Comparison of ENCODE assay signal across 8 mouse cellular contexts in the genomic region with DNA sequence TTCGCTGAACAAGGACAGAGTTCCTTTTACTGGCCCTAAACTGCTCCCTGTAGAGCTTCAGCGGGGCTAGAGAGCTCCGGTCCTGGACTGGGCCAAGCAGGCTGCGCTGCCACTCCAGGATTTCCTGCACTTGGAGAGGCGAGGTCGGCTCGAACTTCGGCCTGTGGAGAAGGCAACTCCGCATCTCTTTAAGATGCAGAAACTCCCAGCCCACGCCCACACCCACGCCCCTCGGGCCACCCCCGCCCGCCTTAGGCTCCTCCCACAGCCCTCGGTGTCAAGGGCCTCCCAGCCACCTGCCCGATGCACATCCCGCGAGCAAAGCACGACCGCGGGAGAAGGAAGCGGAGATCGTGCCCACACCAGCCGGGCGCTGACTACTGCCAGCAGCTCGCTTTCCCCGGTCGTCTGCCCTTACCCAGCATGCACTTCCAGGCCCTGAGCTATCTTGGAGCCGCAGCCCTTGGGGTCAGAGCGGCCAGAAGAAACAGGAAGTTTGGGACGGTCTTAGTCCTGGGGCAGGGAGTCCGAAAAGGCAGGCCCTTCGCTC. TPM values are rescaled to one million over a fixed set of nuclear protein-coding genes. Genes with fewer than 3 reads are reported as not detected.
DNase-seq lines count a peak whose midpoint lies in the region; ATAC-seq lines count a peak whose summit lies in the region.

No protein-coding gene starts in this region.

- H3K4me3 ChIP-seq in brown adipose tissue, adult 24 weeks (ENCODE audit: insufficient read depth, low read depth, low read length) = peak overlapping the region; percentile 67
- peak overlapping the region; percentile 39 to 61 for H3K4me3 ChIP-seq in heart, embryonic 14.5 days (ENCODE audit: control insufficient read depth in 1 of 2, insufficient read depth in 1 of 2, low read depth in 1 of 2, low read length in 2 of 2)
- peak overlapping the region; percentile 54 for H3K4me3 ChIP-seq in liver, embryonic 12.5 days

- peak; percentile 86 for DNase-seq in CD4-positive helper T cell, adult 2 months (ENCODE audit: low read depth, low spot score)
- DNase-seq in kidney, postnatal 14 days = peak; percentile 89
- DNase-seq in naive thymus-derived CD4-positive, alpha-beta T cell, adult 2 months (ENCODE audit: low read depth) = peak; percentile 86
- DNase-seq in splenic B cell, adult 2 months (ENCODE audit: low read depth, low spot score) = peak; percentile 82

- H3K27me3 ChIP-seq in heart, embryonic 14.5 days (ENCODE audit: control insufficient read depth, insufficient read depth, low read length) = peaks cover 4% of the 10 kb centered on the region; the same call in 1 of the 2 replicates
- H3K27me3 ChIP-seq in liver, embryonic 12.5 days (replicated peaks) = peaks cover 5% of the 10 kb centered on the region; the same call in 1 of the 2 replicates
- no peaks in the 10 kb centered on the region for H3K27me3 ChIP-seq in splenic B cell, adult 2 months (ENCODE audit: control insufficient read depth, insufficient read depth, low read length, poor library complexity, severe bottlenecking)

- peak overlapping the region; percentile 67 for H3K4me2 ChIP-seq in heart, embryonic 14.5 days (ENCODE audit: low read length)
- peak overlapping the region; percentile 80 for H3K4me2 ChIP-seq in liver, embryonic 12.5 days

- H3K9me3 ChIP-seq in heart, embryonic 14.5 days (ENCODE audit: control insufficient read depth, low read length) = no peaks in the 10 kb centered on the region
- H3K9me3 ChIP-seq in liver, embryonic 12.5 days (replicated peaks) = no peaks in the 10 kb centered on the region

- H3K4me1 ChIP-seq in brown adipose tissue, adult 24 weeks (ENCODE audit: control insufficient read depth, insufficient read depth, insufficient read length, low read length) = no peaks in the 10 kb centered on the region
- H3K4me1 ChIP-seq in heart, embryonic 14.5 days (ENCODE audit: control insufficient read depth in 2 of 2, insufficient read depth in 2 of 2, low read length in 2 of 2) = no peaks in the 10 kb centered on the region; a peak in 1 of 4 replicates
- peaks cover 92% of the 10 kb centered on the region for H3K4me1 ChIP-seq in liver, embryonic 12.5 days

- ATAC-seq in erythroid progenitor cell, adult 5-6 weeks (replicated peaks; ENCODE audit: low FRiP score, poor library complexity, severe bottlenecking) = peak; percentile 85
- peak; percentile 84 for ATAC-seq in heart, embryonic 14.5 days (ENCODE audit: insufficient number of reproducible peaks, insufficient read depth, low FRiP score, low read depth)
- peak; percentile 86 for ATAC-seq in liver, embryonic 12.5 days

- H3K27ac ChIP-seq in brown adipose tissue, adult 24 weeks (replicated peaks; ENCODE audit: low read depth, low read length) = no peak overlapping the region; the same call in 1 of the 2 replicates
- no peak overlapping the region for H3K27ac ChIP-seq in heart, embryonic 14.5 days (replicated peaks in 1 of 2; ENCODE audit: control insufficient read depth in 1 of 2, insufficient read depth in 1 of 2, low read depth in 2 of 2, low read length in 2 of 2)
- peak overlapping the region; percentile 91 for H3K27ac ChIP-seq in liver, embryonic 12.5 days

- 8% methylated on average over 28 of the region's 33 CpGs for WGBS in heart, embryonic 14.5 days
- WGBS in liver, embryonic 12.5 days (ENCODE audit: insufficient replicate concordance) = 5% methylated on average over 33 of the region's 33 CpGs

- H3K36me3 ChIP-seq in heart, embryonic 14.5 days (ENCODE audit: control insufficient read depth, insufficient read depth, low read length) = no peaks in the 10 kb centered on the region
- H3K36me3 ChIP-seq in liver, embryonic 12.5 days = no peaks in the 10 kb centered on the region
- no peaks in the 10 kb centered on the region for H3K36me3 ChIP-seq in splenic B cell, adult 2 months (ENCODE audit: control insufficient read depth, insufficient read depth, low read length, poor library complexity, severe bottlenecking)

- peak overlapping the region; percentile 55; the same call in 1 of the 2 replicates for H3K9ac ChIP-seq in heart, embryonic 14.5 days (ENCODE audit: low read length)
- peak overlapping the region; percentile 68 for H3K9ac ChIP-seq in liver, embryonic 12.5 days

RNA-seq across cellular contexts. Expression of a gene that starts 26.6 kb away (rescaled TPM):
- polyA plus RNA-seq in brown adipose tissue, adult 24 weeks (2012; ENCODE audit: insufficient read depth, insufficient read length, missing spikeins) = 4.0 and 8.8 TPM in 2 replicates
- total RNA-seq in erythroid progenitor cell, adult 5-6 weeks (2015; ENCODE audit: low replicate concordance) = 32.1 and 40.2 TPM in 2 replicates
- 86.3 and 87.1 TPM in 2 replicates for total RNA-seq in erythroid progenitor cell, adult 5-6 weeks (2017; ENCODE audit: low replicate concordance)
- polyA plus RNA-seq in heart, embryonic 14.5 days (2014; fragmentation: Nextera tagmentation; extraction: Ambion mirVana) = 4.7 and 5.0 TPM in 2 replicates
- polyA plus RNA-seq in liver, embryonic 12.5 days (2016; fragmentation: Nextera tagmentation; extraction: Ambion mirVana) = 3.8 and 4.4 TPM in 2 replicates

RNA-seq across cellular contexts. Expression of a gene that starts 57.9 kb away (rescaled TPM):
- polyA plus RNA-seq in brown adipose tissue, adult 24 weeks (2012; ENCODE audit: insufficient read depth, insufficient read length, missing spikeins) = 5.1 and 5.6 TPM in 2 replicates
- total RNA-seq in erythroid progenitor cell, adult 5-6 weeks (2015; ENCODE audit: low replicate concordance) = 5.4 and 8.4 TPM in 2 replicates
- total RNA-seq in erythroid progenitor cell, adult 5-6 weeks (2017; ENCODE audit: low replicate concordance) = 8.4 and 10.4 TPM in 2 replicates
- 9.5 and 10.8 TPM in 2 replicates for polyA plus RNA-seq in heart, embryonic 14.5 days (2014; fragmentation: Nextera tagmentation; extraction: Ambion mirVana)
- polyA plus RNA-seq in liver, embryonic 12.5 days (2016; fragmentation: Nextera tagmentation; extraction: Ambion mirVana) = 19.3 and 22.5 TPM in 2 replicates
